Mouse (Mus musculus): Measurements from ENCODE around the gene Rgs3. TPM values are rescaled to one million over a fixed set of nuclear protein-coding genes. Genes with fewer than 3 reads are reported as not detected.

The Rgs3 gene
- total and polyA plus RNA-seq, 2 experiments: 9.6 to 13.0 TPM

- H3K27ac ChIP-seq (replicated peaks; ENCODE audit: insufficient read depth, low read depth, low read length): no peak overlapping the region
- H3K4me3 ChIP-seq (ENCODE audit: insufficient read depth, low read depth, low read length): no peak overlapping the region
- no peaks in the 10 kb centered on the region for H3K79me2 ChIP-seq (ENCODE audit: control insufficient read depth, insufficient read depth, low read length)
- no peaks in the 10 kb centered on the region for H3K27me3 ChIP-seq (ENCODE audit: control insufficient read depth, insufficient read depth, low read length)
- no peaks in the 10 kb centered on the region for H3K36me3 ChIP-seq (ENCODE audit: control insufficient read depth, insufficient read depth, low read length)
- H3K4me1 ChIP-seq (ENCODE audit: control insufficient read depth, insufficient read depth, low read length): no peaks in the 10 kb centered on the region
- TF ChIP-seq CTCF (IDR thresholded peaks at IDR 0.05; ENCODE audit: low read depth, low read length) (no peak), POLR2A (IDR thresholded peaks at IDR 0.05; ENCODE audit: extremely low read depth, insufficient read depth, low read length) (no peak)
- H3K9ac ChIP-seq (ENCODE audit: low read depth, low read length): no peak overlapping the region
- WGBS: 73% methylated on average over 3 of the region's 3 CpGs
- no peak for DNase-seq (ENCODE audit: extremely low read depth, low read depth, low spot score)
Measured at GRCm38 (mm10) chr4:62557436-62557835, 2.2 kb upstream of the Rgs3 start.

DNA sequence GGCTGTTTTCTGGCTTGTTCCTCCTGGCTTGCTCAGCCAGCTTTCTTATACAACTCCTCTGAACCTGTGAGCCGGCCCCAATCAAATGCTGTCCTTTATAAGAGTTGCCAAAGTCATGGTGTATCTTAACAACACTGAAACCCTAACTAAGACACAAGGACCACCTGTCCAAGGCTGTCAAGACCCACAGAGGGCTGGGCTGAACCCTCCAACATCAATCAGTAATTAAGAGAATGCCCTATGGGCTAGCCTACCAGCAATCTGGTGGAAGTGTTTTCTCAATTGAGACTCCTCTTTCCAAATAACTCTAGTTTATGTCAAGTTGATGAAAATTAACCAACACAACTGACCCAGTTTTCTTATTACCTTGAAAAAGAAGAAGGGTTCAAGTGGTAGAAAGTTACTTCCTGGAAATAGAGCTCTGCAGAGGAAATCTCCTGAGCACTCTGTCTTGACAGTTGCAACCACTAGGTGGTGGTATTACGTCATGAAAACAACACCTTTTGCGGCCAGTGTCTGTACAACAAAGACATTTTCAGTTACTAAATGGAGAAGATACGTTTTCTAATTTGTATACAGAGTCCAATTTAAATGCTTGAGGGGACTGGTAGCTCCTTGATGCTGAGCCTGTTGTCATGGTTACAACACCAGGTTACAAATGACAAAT, 1.4 kb downstream of the Rgs3 start:
- 24% methylated on average over 4 of the region's 4 CpGs for WGBS
- peak; percentile 64 for DNase-seq (ENCODE audit: extremely low read depth, low read depth, low spot score)
- no peaks in the 10 kb centered on the region for H3K36me3 ChIP-seq (ENCODE audit: control insufficient read depth, insufficient read depth, low read length)
- TF ChIP-seq POLR2A (IDR thresholded peaks at IDR 0.05; ENCODE audit: extremely low read depth, insufficient read depth, low read length) (no peak), CTCF (IDR thresholded peaks at IDR 0.05; ENCODE audit: low read depth, low read length) (peak; percentile 38)
- no peak overlapping the region for H3K4me3 ChIP-seq (ENCODE audit: insufficient read depth, low read depth, low read length)
- no peak overlapping the region for H3K27ac ChIP-seq (replicated peaks; ENCODE audit: insufficient read depth, low read depth, low read length)
- H3K4me1 ChIP-seq (ENCODE audit: control insufficient read depth, insufficient read depth, low read length): no peaks in the 10 kb centered on the region
- H3K79me2 ChIP-seq (ENCODE audit: control insufficient read depth, insufficient read depth, low read length): no peaks in the 10 kb centered on the region
- H3K9ac ChIP-seq (ENCODE audit: low read depth, low read length): no peak overlapping the region
- H3K27me3 ChIP-seq (ENCODE audit: control insufficient read depth, insufficient read depth, low read length): no peaks in the 10 kb centered on the region

- 60% methylated on average over 3 of the region's 3 CpGs for WGBS
- Histone ChIP-seq H3K9ac (ENCODE audit: low read depth, low read length) (no peak overlapping the region), H3K27me3 (ENCODE audit: control insufficient read depth, insufficient read depth, low read length) (no peaks in the 10 kb centered on the region), H3K79me2 (ENCODE audit: control insufficient read depth, insufficient read depth, low read length) (no peaks in the 10 kb centered on the region), H3K27ac (replicated peaks; ENCODE audit: insufficient read depth, low read depth, low read length) (no peak overlapping the region), H3K4me1 (ENCODE audit: control insufficient read depth, insufficient read depth, low read length) (no peaks in the 10 kb centered on the region), H3K4me3 (ENCODE audit: insufficient read depth, low read depth, low read length) (no peak overlapping the region), H3K36me3 (ENCODE audit: control insufficient read depth, insufficient read depth, low read length) (no peaks in the 10 kb centered on the region)
- TF ChIP-seq POLR2A (IDR thresholded peaks at IDR 0.05; ENCODE audit: extremely low read depth, insufficient read depth, low read length) (no peak), CTCF (IDR thresholded peaks at IDR 0.05; ENCODE audit: low read depth, low read length) (no peak)
- DNase-seq (ENCODE audit: extremely low read depth, low read depth, low spot score): no peak
Measured at GRCm38 (mm10) chr4:62561630-62562001, 2.0 kb downstream of the Rgs3 start.

GRCm38 (mm10) chr4:62562006-62562405, 2.4 kb downstream of the Rgs3 start:
- DNase-seq (ENCODE audit: extremely low read depth, low read depth, low spot score): no peak
- 71% methylated on average over 4 of the region's 4 CpGs for WGBS
- no peak overlapping the region for H3K27ac ChIP-seq (replicated peaks; ENCODE audit: insufficient read depth, low read depth, low read length)
- no peak overlapping the region for H3K9ac ChIP-seq (ENCODE audit: low read depth, low read length)
- no peaks in the 10 kb centered on the region for H3K36me3 ChIP-seq (ENCODE audit: control insufficient read depth, insufficient read depth, low read length)
- no peak for TF ChIP-seq CTCF (IDR thresholded peaks at IDR 0.05; ENCODE audit: low read depth, low read length)
- no peak for TF ChIP-seq POLR2A (IDR thresholded peaks at IDR 0.05; ENCODE audit: extremely low read depth, insufficient read depth, low read length)
- no peaks in the 10 kb centered on the region for H3K4me1 ChIP-seq (ENCODE audit: control insufficient read depth, insufficient read depth, low read length)
- no peaks in the 10 kb centered on the region for H3K79me2 ChIP-seq (ENCODE audit: control insufficient read depth, insufficient read depth, low read length)
- H3K4me3 ChIP-seq (ENCODE audit: insufficient read depth, low read depth, low read length): no peak overlapping the region
- no peaks in the 10 kb centered on the region for H3K27me3 ChIP-seq (ENCODE audit: control insufficient read depth, insufficient read depth, low read length)

GRCm38 (mm10) chr4:62566530-62566929, 6.9 kb downstream of the Rgs3 start:
- H3K9ac ChIP-seq (ENCODE audit: low read depth, low read length): no peak overlapping the region
- TF ChIP-seq CTCF (IDR thresholded peaks at IDR 0.05; ENCODE audit: low read depth, low read length): no peak
- no peak for TF ChIP-seq POLR2A (IDR thresholded peaks at IDR 0.05; ENCODE audit: extremely low read depth, insufficient read depth, low read length)
- no peaks in the 10 kb centered on the region for H3K79me2 ChIP-seq (ENCODE audit: control insufficient read depth, insufficient read depth, low read length)
- H3K36me3 ChIP-seq (ENCODE audit: control insufficient read depth, insufficient read depth, low read length): no peaks in the 10 kb centered on the region
- H3K27me3 ChIP-seq (ENCODE audit: control insufficient read depth, insufficient read depth, low read length): no peaks in the 10 kb centered on the region
- 76% methylated on average over 4 of the region's 4 CpGs for WGBS
- H3K4me3 ChIP-seq (ENCODE audit: insufficient read depth, low read depth, low read length): no peak overlapping the region
- no peaks in the 10 kb centered on the region for H3K4me1 ChIP-seq (ENCODE audit: control insufficient read depth, insufficient read depth, low read length)
- DNase-seq (ENCODE audit: extremely low read depth, low read depth, low spot score): no peak
- no peak overlapping the region for H3K27ac ChIP-seq (replicated peaks; ENCODE audit: insufficient read depth, low read depth, low read length)

- H3K27me3 ChIP-seq (ENCODE audit: control insufficient read depth, insufficient read depth, low read length): no peaks in the 10 kb centered on the region
- WGBS: 88% methylated on average over 6 of the region's 6 CpGs
- DNase-seq (ENCODE audit: extremely low read depth, low read depth, low spot score): no peak
- H3K4me1 ChIP-seq (ENCODE audit: control insufficient read depth, insufficient read depth, low read length): no peaks in the 10 kb centered on the region
- no peaks in the 10 kb centered on the region for H3K36me3 ChIP-seq (ENCODE audit: control insufficient read depth, insufficient read depth, low read length)
- no peak overlapping the region for H3K4me3 ChIP-seq (ENCODE audit: insufficient read depth, low read depth, low read length)
- H3K27ac ChIP-seq (replicated peaks; ENCODE audit: insufficient read depth, low read depth, low read length): no peak overlapping the region
- no peaks in the 10 kb centered on the region for H3K79me2 ChIP-seq (ENCODE audit: control insufficient read depth, insufficient read depth, low read length)
- H3K9ac ChIP-seq (ENCODE audit: low read depth, low read length): no peak overlapping the region
- TF ChIP-seq POLR2A (IDR thresholded peaks at IDR 0.05; ENCODE audit: extremely low read depth, insufficient read depth, low read length) (no peak), CTCF (IDR thresholded peaks at IDR 0.05; ENCODE audit: low read depth, low read length) (no peak)
Measured at GRCm38 (mm10) chr4:62567696-62568095, 8.0 kb downstream of the Rgs3 start.
